Mouse (Mus musculus): ENCODE data around the gene Nckap5.

DNA sequence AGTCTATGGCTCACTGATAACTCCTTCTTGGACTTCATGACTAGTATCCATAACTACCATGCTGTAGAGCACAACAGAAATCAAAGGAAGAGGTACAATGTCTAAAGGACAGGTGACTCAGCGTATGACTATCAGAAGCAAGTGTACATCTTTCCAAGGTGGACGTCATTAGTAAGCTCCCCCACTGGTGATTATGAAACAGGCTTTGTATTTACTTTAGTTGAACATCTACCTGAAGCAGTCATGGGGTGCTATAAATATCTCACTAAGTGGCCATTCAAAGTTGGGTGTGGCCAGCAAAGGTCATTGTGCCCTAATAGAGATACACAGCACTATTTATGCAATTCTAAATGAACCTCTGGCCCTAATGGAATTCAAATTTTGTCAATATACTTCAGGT is 157.4 kb downstream of the Nckap5 start:
- no peak for TF ChIP-seq CTCF (IDR thresholded peaks at IDR 0.05; ENCODE audit: insufficient read depth, low read length)
- no peak for TF ChIP-seq POLR2A (IDR thresholded peaks at IDR 0.05; ENCODE audit: borderline replicate concordance, extremely low read depth, low read depth, low read length)
